Mouse (Mus musculus) mature B cell (primary cell): Measurements from ENCODE around the gene Fam25c.

Source experiments
- in situ Hi-C: fragments of 300-500 bp; cut with MboI; formaldehyde crosslinking; loops from 2 replicates; pipeline ENCODE4 v1.14.3; 2019

Gene Fam25c

DNA sequence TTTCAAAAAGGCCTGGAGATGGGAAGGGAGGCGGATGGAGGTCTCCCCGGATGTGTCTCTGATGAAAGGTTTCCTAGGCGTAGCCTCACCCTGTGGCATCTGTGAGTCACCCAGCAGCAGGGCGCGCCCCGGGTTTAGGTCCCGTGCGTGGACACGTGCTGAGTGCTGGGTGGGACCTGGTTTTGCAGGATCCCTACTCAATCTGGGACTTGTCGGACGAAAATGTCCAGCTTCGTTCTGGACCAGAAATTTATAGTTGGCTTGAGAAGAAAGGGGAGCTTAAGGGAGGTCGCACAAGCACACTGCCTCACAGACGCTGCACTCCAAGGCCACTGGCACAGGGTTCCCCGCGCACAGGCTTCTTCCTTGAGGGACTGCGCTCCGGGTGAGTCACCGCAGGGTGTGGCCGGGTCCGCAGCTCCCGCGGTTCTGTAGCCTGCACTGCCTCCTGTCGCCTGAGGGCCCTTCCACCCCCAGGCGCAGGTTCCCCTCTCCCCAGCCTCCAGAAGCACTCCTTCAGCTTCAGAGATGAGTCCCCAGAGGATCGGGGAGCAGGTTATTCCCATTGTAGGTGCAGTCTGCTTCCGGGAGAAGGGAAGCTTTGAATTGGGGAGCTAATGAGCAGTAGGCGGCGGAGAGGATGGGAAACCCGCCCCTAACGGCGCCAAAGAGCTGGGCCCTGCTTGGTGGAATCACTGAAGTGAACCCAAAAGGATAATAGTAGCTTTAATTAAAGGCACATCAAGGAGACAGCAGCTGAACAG, 8.4 kb upstream of the Fam25c start:
- in situ Hi-C loops: no loop called here

- in situ Hi-C loops: no loop called here
Observed at GRCm38 (mm10) chr14:34362726-34363445, 7.7 kb upstream of the Fam25c start.

DNA sequence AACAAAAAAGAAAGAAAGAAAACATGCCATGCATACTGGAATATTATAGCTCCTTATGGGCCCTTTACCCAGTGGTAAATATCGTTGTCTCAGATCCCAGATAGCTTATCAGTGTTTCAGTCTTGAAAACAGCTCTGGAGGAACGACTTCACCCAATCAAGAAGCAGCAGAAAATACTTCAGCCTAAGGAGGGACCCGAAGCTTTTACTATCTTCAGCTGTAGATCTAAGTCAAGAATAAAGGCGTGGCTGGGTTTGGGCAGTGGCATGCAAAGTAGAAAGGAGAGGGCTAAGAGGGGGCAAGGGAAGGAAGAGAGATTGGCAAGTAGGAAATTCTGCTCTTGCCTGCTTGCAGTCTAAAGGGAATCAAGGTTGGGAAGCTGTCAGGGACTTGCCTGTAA, 6.9 kb upstream of the Fam25c start:
- in situ Hi-C loops: no loop called here

DNA sequence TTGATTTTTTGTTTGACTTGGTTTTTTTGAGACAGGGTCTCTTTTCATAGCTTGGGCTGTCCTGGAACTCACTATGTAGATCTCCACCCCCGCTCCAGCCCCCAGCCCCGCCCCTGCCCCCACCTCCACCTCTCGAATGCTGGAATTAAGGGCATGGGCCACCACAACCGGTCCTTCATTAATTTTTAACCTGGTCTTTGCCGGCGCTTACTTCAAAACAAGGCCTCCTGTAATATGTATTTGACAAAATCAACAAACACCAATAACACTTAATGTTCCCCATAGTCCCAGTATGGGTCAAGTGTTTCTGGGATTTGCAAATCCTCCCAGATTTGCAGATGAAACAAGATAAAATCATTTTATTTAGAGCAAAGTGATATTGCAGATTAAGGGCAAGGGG, 5.0 kb upstream of the Fam25c start:
- in situ Hi-C loops: no loop called here

- in situ Hi-C loops: no loop called here
Observed at GRCm38 (mm10) chr14:34359676-34360244, 4.5 kb upstream of the Fam25c start.

DNA sequence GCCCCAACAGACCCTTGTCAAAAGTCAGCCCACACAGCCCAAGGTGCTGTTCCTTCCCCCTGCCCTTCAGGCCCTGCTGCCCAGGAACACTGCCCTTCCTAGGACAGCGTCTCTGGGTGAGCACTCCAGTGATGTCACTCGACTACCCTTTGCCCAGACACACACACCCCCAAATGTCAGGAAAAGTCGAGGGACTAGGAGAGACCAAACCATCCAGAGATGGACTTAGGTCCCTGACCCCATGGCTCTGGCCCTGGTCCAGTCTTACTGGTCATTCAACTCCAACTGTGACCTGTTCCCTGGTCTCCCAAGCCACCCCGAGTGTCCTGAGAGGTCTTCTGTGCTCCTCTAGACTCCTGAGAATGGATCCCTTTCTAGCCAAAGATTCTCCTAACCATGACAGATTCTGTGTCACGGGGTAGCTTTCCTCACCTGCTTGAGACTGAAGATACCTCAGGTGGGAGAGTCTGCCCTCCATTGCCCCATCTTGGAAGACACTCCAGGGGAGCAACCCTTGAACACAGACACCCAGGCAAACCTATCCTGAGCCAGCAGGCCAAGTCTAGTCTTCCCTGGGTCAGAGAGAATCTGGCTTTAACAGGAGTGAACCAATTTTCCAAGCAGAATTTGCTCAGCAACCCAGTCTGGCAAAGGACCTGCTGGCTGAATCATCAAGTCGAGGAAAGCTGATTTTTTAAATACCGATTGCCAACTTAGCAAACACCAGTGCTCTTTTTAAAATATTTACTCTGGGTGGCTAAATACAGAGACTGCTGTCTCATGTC, 2.6 kb upstream of the Fam25c start:
- in situ Hi-C loops: no loop called here

GRCm38 (mm10) chr14:34354456-34354855, 777 bp downstream of the Fam25c start:
- in situ Hi-C loops: no loop called here

DNA sequence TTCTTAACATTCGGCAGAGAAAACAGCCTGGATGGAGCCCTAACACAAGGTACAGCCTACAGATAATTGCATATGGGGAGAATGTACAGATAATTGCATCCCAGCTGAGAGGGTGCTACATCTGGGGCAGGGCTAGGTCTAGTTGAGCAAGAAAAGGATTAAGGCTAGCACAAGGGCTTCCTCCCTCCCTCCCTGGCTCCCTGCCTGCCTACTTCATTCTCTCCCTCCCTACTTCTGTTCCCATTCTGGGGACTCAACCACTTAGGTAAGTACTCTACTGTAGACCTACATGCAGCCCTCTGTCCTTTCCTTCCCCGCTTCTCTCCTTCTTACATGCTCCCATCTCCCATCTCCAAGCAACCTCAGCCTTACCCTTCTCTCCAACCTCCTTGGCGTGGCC, 1.9 kb downstream of the Fam25c start:
- in situ Hi-C loops: no loop called here

DNA sequence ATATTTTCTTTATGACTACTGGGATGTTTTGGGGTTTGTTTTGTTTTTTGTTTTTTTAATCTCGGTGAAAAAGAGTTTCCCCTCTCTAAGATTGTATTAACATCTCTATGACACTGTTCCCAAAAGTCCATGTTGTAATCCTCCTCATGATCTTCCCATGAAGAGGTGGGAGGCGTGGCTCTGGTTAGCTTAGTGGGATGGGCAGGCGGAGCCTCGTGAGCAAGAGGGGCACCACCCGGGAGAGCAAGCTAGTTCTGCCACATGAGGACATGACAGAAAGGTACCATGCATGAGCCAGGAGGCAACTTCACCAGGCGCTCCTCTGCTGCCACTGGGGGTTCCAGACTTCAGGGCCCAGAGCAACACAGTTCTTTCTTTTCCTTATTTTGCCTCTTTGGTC, 2.7 kb downstream of the Fam25c start:
- in situ Hi-C loops: no loop called here

GRCm38 (mm10) chr14:34351660-34352059, 3.6 kb downstream of the Fam25c start:
- in situ Hi-C loops: no loop called here

DNA sequence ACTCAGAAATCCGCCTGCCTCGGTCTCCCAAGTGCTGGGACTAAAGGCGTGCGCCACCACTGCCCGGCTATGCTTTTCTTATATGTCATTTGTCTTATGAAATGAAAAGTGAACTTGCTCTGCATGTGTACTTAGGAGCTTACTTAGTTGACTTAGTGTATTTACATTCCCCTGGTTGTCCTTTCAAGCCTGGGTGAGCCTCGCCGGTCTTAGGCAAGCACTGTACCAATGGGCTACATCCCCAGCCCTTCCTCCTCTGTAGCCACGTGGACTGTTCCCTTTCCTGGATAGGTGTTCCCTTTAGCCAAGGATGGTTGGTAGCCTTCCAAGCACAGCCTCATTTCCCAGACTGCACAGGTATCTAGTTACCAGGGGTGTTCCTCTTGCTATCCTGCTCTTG, 6.2 kb downstream of the Fam25c start:
- in situ Hi-C loops: no loop called here

DNA sequence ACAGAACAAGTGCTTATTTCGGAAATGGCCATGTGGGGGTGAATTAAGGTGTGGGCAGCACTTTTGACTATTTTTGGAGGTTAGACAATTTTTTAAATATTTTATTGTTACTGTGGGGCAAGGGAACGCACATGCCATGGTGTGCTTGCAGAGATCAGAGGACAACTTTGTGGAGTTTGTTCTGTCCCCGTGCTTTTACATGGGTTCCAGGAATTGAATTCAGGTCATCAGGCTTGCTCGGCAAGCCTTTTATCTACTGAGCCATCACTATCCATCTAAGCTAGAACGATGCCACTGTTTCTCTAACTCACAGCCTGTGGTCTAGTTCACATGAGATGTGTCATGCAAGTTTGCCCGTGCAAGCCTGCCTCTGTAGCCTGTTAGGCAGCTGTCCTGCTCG, 6.9 kb downstream of the Fam25c start:
- in situ Hi-C loops: no loop called here

GRCm38 (mm10) chr14:34347084-34347483, 8.1 kb downstream of the Fam25c start:
- in situ Hi-C loops: no loop called here

DNA sequence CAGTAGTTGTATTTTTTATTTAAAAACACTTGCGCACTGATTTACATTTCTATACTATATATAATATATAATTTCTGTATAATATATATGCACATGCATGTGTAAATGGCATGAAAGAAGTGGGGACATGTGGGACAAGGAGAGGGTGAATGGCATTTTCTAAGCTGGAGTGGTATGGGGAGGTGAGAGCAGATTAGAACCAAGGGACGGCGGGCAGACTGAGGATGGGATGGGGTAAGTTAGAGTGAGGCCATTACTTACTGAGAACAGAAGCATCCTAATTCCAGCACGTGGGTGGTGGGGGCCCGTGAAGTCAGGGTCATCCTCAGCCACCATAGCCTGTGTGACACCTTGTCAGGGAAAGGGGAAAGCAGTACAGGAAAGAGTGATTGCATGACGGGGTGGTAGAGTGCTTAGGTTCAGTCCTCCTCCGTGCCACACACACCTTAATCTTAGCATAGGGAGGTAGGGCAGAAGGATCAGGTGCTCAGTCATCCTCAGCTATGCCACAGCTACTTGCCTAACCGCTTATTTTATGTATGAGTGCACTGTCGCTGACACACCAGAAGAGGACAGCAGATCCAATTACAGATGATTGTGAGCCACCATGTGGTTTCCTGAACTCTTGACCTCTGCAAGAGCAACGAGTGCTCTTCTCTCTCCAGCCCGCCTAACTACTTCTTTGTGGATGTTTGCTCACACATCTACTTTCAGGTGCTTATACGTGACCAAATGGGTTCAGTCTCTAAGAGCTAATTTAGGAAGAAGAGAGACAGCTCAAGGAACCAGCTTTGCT, 9.3 kb downstream of the Fam25c start:
- in situ Hi-C loops: no loop called here

DNA sequence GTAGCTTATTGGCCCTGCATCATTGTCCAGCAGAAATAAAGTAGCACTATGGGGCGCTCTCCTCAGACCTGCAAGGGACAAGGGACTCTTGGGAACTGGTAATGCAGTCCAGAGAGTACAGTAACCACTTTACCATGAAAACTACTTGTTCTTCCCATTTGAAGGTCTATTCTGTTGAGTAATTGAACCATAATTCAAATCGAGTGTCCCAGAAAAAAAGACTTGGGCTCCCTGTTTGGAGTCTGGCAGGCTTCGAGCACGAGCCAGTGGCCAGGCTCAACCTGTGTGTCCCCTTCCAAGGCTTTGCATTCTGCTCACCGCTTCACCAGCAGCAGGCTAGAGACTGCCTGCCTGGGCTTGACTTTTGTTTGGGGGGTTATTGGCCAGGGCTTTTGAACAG, 10.9 kb downstream of the Fam25c start:
- in situ Hi-C loops: no loop called here

DNA sequence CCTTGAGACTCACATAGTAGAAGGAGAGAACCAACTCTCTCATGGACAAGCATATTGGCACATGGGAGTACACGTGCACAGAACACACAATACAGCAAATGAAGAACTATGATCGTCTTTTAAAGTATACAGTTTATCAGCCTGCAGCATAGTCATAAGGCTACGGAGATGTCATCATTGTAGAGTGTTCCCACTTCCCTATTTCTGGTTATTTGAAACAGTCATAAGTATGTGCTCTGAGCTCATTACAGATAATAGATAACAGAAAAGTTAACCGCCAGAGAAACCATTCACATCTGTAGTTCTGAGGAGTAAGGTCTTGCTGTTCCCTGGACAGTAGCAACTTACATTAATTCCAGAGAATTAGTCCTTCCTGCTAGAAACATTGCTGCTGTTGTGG, 12.2 kb downstream of the Fam25c start:
- in situ Hi-C loops: no loop called here

DNA sequence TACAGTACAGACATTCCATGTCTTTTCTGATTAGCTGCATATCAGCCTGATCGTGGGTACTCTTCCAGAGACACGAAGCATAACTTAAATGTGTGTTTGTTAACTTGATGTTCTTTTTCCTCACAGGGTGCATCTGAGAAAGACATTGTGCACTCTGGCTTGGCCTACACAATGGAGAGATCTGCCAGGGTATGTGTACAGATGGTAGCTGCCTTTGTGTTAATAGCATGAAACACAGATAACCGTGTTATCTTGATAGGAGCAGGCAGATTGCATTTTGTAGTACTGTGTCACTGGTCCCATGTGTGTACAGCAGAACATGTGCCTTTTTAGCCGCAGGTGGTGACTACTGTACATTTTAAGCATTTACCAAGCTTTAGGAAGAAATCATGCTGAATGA, 13.2 kb downstream of the Fam25c start:
- in situ Hi-C loops: no loop called here

DNA sequence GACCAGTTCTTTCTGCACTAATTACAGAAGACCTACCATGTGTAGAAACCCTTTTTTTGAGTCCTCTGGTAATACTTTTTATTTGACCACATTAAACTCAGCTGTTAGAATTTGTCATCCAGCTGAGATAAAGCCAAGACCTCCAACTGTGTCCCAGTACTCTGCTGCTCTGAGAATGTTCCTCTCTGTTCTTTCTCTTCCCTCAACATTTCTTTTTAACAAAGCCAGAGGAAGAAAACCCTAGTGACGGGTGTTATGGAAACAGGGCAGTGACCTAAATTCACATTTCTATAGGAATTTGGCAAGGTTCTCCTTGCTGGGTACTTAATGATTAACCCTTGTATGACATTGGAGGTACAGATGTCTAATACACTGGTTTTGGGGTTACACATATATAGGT, 15.8 kb downstream of the Fam25c start:
- in situ Hi-C loops: no loop called here

DNA sequence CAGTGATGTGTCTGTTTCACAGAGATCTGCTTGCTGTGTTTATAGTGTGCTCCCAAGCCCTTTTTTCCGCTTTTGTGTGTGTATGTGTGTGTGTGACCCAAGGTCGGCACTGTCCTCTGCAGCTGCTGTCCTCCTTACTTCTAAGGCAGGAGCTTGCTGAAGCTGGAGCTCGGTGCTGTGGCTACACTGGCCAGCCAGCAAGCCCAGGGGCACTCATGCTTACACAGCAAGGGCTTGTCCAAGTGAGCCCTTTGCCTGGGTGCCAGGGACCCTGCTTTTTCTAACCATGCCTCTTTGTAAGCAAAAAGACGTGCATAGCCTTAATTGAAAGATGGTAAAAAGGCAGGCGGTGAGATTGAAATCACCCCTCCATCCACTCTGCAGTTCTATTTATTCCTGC, 22.8 kb downstream of the Fam25c start:
- in situ Hi-C loops: no loop called here

GRCm38 (mm10) chr14:34331886-34332285, 23.3 kb downstream of the Fam25c start:
- in situ Hi-C loops: no loop called here

DNA sequence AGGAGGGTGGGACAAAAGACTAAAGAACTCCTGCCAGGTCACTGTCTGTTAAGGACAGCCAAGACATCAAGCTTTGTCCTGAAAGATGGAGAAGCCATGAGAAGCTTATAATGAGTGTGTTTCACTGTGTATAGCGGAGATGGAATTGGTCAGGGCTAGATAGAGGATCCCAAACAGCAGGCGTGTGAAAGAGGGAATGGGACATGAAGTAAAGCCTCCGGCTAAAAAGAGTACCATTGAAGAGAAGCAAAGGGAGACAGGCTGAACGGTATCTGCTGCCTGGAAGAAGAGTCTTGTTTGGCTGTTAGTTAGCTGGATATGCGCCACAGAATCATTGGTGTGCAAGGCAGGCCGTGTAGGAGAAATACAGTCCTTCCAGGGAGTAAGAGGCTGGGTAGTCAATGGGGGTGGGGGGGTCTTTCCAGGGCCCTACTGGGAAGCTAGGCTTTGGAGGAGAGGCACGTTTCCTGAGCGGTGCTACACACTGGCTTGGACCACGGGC, 24.5 kb downstream of the Fam25c start:
- in situ Hi-C loops: no loop called here
